Mouse (Mus musculus) urinary bladder, postnatal 25 days (tissue): ENCODE data around the gene Inafm2.

Experiments used
- DNase-seq: peaks from one replicate; pipeline ENCODE4 v3.0.0; 2022; ENCODE audit warnings: low spot score

Inafm2 gene

DNA sequence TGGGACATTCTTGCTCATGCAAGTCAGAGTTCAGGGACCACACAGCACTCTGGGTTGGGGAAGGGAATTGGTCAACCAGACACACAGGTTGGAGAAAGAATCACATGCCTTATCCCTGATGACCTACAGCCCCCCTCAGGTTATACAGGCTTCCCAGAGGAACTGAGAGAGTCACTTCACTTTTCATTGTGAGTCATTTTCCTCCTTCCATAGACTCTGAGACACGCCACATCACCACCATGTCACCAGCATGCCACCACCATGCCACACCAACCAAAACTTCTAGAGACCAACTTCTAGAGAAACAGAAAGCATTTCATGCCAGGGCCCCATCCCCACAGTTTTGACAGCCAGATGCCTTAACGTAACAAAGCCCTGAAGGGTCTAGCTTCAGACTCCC lies 18.7 kb upstream of the Inafm2 start:
- DNase-seq: no peak

GRCm38 (mm10) chr2:118727911-118728310 lies 17.6 kb upstream of the Inafm2 start:
- no peak for DNase-seq

GRCm38 (mm10) chr2:118728337-118728736 lies 17.2 kb upstream of the Inafm2 start, which contains the start of gene Plcb2:
Plcb2 (minus strand) TSS chr2:118728438.
- no peak for DNase-seq

- no peak for DNase-seq
Observed at GRCm38 (mm10) chr2:118729194-118729593, 16.4 kb upstream of the Inafm2 start.

GRCm38 (mm10) chr2:118729816-118730621 lies 15.5 kb upstream of the Inafm2 start:
- DNase-seq: no peak

- peak; percentile 56 for DNase-seq
Observed at GRCm38 (mm10) chr2:118730622-118730915, 15.0 kb upstream of the Inafm2 start.

GRCm38 (mm10) chr2:118731981-118732380 lies 13.6 kb upstream of the Inafm2 start:
- no peak for DNase-seq

DNA sequence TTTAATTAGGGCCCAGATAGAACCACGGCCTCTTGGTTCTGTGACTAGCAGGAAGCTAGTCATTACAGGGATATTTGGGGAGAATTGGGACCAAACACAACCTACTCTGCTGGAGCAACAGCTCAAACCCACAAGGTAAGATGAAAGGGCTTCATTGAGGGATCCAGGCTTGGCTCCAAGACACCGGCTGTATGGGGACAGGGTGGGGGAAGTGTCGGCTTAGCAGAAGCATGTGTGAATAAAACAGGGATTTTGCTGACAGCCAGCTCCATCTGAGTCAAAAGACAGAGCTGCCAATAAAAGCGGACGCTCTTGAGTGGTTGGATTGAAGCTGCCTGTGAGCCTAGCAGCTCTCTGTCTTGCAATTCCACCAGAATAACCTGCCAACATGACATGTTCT lies 12.2 kb upstream of the Inafm2 start:
- DNase-seq: no peak

DNA sequence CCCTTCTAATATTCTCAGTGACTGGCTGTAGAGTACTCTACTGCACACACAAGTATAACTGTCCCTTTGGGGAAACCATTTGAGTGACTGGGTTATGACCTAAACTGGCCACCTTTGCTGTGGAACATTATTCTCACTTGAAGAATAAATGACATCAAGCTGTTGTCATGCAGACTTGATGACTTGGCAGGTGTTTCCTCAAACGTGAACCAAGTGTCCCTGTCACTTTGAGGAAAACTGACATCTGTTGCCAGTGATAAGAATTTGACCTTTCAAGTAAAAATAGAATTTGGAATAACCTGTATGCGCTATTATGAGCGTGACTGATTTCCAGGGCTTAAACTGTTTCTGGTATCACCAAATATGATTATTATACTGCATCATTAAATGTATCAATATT lies 5.2 kb upstream of the Inafm2 start:
- DNase-seq: no peak

GRCm38 (mm10) chr2:118741183-118741582 lies 4.4 kb upstream of the Inafm2 start:
- DNase-seq: no peak

GRCm38 (mm10) chr2:118743261-118743943 lies 2.2 kb upstream of the Inafm2 start:
- DNase-seq: no peak

GRCm38 (mm10) chr2:118744621-118745020 lies 937 bp upstream of the Inafm2 start:
- no peak for DNase-seq

DNA sequence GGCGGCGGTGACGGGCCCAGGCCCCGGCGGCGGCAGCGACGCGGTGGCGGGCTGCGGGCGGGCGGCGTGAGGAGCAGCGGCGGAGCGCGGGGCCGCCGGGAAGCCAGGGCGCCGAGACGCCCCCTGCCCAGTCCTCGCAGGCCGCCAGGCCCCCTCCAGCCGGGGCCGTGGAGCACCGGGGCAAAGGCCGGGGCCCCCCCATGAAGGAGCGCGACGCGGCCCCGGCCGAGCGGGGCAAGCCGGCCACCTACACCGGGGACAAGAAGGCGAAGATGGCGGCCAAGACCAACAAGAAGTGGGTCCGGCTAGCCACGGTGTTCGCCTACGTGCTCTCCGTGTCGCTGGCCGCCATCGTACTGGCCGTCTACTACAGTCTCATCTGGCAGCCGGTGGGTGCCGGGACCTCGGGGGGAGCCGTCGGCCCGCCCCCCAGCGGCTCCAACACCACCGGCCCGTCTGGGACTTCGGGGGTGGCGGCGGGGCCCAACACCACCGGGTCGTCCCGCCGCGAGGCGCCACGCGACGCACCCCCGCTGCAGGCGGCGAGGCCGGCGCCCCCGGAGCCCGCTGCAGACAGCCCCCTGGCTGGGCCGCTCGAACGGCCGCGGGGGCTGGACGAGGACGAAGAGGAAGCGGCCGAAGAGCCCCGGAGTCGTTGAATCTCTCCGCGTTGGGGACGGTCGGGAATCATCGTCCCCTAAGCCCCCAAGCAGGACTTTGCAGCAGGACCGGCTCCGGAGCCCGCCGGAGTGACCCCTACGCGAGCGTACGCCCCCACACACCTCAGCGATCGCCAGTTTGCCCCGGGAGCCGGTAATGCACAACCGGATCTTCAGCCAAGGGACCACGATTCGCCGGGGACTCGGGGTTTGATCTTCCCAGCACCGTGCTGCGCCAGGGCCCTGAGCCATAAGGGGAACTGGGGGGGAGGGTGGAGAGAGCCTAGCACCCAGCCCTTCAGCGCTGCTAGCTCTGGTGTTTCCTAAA lies 650 bp downstream of the Inafm2 start:
- DNase-seq: no peak

DNA sequence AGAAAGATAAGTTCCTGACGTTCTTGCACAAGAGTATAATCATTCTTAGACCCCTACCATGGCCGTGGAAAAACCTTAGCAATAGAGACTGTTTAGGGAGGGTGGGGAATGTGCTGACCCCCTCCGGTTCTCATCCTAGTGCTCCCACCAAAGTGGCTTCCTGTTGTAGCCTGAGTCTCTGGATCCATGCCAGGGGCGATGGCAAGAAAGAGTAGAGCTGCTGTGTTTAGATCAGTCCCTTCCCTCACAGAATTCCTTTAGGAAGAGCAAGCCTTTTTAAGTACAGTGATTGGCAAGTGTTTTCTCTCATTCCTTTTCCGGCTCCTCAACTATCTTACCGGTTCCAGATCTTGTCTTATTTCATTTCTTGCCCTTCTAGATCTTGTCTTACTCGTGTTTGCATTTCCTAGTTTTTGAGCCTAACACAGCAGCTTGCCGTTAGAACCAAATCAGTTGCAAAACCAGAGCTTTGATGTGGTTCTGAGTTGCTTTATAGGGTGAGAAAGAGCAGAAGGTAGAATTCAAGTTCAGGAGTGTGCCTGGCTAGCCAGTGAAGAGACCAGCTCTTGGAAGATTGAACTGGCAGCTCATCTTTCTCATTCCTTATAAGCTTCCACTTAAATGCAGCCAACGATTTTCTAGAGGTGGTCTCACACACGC lies 1.9 kb downstream of the Inafm2 start:
- peak; percentile 2 for DNase-seq

- no peak for DNase-seq
Observed at GRCm38 (mm10) chr2:118749341-118749884, 3.9 kb downstream of the Inafm2 start.

DNA sequence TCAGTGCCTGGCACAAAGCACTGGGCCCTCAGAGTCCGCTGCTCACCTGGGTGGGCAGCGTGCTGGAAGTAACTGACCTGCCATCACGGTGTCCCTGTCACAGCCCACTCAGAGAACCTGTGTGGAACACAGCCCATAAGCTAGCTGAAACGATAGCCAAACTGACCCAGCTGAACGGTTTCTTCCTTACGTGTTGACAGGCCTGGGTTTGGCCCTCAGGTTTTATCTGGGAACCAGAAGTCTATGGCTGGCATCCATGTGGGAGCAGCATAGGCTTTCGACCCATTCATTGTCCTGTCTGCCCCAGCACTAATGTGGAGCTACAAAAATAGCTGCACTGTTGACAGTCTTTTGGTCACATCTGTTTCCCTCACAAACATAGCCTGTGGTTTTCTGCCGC lies 4.9 kb downstream of the Inafm2 start:
- DNase-seq: no peak

GRCm38 (mm10) chr2:118751896-118752791 lies 6.6 kb downstream of the Inafm2 start:
- DNase-seq: no peak

DNA sequence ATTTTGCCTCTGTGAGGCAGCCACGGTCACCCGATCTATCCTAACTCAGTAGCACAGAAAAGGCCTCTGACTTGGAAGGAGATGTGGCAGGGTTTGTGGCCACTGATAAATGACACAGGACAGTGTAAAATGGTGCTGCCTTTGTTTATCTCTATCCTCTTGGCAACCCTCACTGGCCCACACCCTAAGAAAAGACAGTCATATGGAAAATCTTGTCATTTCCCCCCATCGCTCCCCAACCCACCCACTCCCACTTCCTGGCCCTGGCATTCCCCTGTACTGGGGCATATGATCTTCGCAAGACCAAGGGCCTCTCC lies 7.2 kb downstream of the Inafm2 start:
- no peak for DNase-seq

DNA sequence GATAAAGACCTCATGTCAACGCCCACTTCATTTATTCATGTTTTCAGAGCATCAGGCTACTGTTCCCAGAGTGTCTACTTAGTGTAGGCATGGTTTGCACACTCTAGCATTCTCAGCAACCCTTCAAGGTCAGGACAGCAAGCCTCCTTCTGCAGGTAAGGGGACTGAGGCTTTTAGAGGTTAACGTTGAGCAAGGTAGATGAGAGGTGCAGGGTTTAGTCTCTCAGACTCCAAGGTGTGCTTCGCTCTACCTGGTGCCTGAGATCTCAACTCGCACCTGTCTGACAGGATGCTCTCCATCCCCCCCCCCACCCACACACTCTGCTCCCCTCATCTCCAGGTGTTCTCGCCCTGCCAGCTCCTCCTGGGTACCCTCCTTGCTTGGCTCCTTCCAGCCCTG lies 8.6 kb downstream of the Inafm2 start:
- no peak for DNase-seq

GRCm38 (mm10) chr2:118755407-118755806 lies 9.8 kb downstream of the Inafm2 start:
- DNase-seq: no peak

DNA sequence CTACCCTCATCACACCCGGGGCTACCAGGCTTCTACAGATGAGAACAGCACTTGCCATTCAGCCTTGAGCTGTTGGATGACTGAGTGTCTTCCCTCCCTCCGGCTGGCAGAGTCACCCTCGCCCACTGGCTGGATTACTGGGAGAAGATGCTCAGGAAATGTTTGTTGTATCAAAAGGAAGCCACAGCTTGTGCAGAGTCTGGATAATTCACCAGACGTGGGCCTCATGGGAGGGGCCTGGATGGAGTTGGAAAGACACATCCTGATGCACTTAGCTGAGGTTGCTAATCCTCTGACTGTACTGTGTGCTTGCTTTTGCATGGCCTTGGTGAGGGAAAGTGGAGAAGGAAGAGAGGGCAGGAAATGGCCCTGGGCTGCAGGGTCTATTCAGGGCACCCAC lies 10.5 kb downstream of the Inafm2 start:
- no peak for DNase-seq
